Mouse (Mus musculus): ENCODE results near the gene Neu4. TPM values are rescaled to one million over a fixed set of nuclear protein-coding genes. Genes with fewer than 3 reads are reported as not detected.
"Not testable (repeated sequence)": the region's sequence is repeated elsewhere in the genome, so short reads cannot be mapped to it uniquely, and the experiment has no call there.

Neu4 gene
- total RNA-seq (2021): 10 to 100 TPM; 22.6 to 25.3 TPM
- long read RNA-seq, experiment 1, full-length matches to known transcripts: 17 of 29 reads
- long read RNA-seq, experiment 1, partial matches to known transcripts: 6 of 29 reads
- long read RNA-seq, experiment 1, other reads (novel, unspliced or antisense): 6 of 29 reads
- long read RNA-seq, experiment 2, full-length matches to known transcripts: 18 of 30 reads
- long read RNA-seq, experiment 2, partial matches to known transcripts: 7 of 30 reads
- long read RNA-seq, experiment 2, other reads (novel, unspliced or antisense): 5 of 30 reads

DNA sequence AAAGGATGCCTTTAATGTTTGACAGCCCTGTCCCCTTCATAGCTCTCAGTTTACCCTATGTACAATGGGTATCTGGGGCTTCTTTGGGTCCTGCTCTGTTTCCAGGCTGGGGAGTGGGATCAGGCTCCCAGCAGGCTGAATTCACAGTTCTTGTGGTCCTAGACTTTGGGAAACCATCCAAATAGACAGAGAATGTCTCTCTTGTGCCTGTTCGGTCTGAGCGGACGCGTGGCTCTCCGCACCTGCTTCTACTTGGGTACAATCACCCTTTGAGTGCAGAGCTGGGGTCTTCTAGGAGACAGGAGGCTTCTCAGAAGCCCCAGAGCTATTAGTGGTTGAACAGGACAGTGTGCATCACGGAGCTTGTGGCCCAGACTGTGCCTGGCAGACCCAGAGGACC is at the start of gene Neu4:
Gene Neu4 (plus strand): TSS at position 301 of the 400 bp plus-strand sequence.
- DNase-seq (ENCODE audit: low spot score in 2 of 2): peak in 1 of 2 experiments; percentile 38

DNA sequence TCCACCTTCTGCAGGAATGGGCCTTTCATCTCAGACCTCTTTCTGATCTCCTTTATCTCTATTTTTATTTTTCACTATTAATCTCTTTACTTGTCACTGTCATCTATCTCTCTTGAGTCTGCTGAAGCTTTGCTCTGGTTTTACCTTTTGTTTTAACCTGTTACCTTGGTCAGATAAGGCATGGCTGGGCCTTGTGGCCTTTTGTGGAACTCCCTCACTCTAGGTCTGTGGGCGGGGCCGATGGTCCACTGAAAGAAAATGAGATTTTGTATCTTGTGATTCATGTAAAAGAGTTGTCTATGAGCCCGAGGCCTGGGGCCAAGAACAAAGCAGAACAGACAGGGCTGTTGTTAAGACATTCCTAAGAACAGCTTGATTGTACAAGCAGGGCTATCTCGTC is 49.5 kb upstream of the Neu4 start:
- not testable (repeated sequence) for DNase-seq (ENCODE audit: low spot score in 2 of 2)

GRCm38 (mm10) chr1:93975764-93976163 is 44.5 kb upstream of the Neu4 start:
- not testable (repeated sequence) for DNase-seq (ENCODE audit: low spot score in 2 of 2)

DNA sequence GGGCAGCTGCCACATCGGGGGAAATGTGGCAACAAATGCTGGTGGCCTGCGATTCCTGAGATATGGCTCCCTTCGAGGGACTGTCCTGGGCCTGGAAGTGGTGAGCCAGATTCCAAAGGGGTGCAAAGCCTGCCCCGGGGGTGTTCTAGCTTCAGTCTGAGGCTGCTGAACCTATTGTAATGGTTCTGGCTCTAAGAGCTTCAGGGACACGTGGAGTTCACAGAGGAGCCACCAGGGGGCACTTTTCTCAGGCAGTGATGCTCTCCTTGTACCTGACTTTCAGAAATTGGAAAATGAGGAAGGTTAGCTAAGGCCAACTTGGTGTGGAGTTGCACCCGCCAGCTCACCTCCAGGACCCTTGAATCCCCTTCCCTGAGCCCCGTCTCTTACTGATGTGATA is 42.0 kb upstream of the Neu4 start:
- not testable (repeated sequence) for DNase-seq (ENCODE audit: low spot score in 2 of 2)

GRCm38 (mm10) chr1:93980932-93981331 is 39.3 kb upstream of the Neu4 start:
- not testable (repeated sequence) for DNase-seq (ENCODE audit: low spot score in 2 of 2)

DNA sequence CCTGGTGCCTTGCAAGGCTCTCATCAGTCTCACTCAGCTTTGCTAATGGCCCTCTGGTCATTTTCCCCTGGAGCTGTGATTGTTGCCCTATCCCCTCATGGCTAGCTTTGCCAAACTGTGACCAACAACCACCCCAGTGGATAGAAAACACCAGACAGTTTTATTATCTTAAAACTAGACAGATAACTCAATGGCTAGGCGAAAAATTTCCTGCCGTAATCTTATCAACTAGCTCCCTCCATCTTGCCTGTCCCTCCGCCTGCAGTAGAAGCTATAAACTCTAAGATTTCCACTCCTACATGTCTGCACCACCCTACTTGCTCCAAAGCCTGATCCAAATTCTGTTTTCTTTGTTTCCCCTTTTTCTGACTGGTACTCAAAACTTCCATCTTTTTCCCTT is 34.1 kb upstream of the Neu4 start:
- no peak for DNase-seq (ENCODE audit: low spot score in 2 of 2)

DNA sequence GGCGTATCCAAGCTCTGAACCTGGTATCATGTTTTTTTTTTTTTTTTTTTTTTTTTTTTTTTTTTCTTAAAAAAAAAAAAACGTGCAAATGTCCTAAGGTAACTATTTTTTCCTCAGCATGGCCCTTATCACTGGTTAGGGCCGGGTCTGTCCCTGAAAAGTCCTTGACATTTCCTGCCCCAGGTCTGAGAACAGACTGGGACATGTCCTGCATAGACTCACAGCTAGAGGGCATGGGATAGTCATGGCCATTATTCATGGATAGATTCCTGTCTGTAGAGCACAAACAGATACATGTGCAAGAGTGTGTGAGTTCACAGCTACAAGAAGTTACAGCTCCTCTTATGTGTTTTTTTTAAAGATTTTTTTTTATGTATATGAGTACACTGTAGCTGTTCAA is 31.5 kb upstream of the Neu4 start:
- DNase-seq (ENCODE audit: low spot score in 2 of 2): no peak

DNA sequence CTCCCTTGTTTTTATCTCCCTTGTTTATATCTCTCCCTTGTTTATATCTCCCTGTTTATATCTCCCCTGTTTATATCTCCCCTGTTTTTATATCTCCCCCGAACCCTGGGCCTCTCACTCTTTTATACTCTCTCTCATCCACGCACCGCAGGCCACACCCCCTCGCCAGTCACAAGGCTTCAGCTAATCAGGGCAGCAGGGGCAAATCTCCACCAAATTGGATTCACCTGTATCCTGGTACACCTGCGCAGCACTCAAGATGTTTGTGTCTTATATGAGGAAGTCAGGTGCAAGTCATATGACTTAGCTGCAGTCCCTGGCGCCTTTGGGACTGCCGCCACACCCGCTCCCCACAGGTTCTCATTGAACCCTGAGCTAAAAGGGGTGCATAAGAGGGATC is 30.0 kb upstream of the Neu4 start, which contains the start of gene Gal3st2c:
Gene Gal3st2c (plus strand): TSS at position 301 of the 400 bp plus-strand sequence.
- not testable (repeated sequence) for DNase-seq (ENCODE audit: low spot score in 2 of 2)

DNA sequence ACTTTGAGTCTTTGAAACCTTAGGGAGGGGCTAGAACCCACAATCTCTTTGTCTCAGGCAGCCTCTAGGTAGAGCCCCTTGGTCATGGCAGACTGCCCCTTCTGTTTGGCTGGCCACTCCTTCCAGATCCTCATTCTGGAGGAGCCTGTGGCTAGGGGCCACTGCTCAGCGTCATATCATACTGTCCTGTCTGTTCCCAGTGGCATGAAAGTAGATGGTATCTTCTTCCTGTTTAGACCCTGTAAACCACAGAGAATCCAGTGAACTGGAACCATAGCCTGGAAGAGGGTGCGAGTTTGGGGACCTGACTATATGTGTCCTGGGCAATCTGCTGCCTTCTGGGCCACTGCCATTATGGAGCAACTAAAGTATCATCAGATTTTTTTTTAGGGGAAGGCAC is 29.2 kb upstream of the Neu4 start:
- not testable (repeated sequence) for DNase-seq (ENCODE audit: low spot score in 2 of 2)

- DNase-seq (ENCODE audit: low spot score in 2 of 2): not testable (repeated sequence)
These were observed 28.8 kb upstream of the Neu4 start for GRCm38 (mm10) chr1:93991491-93991890.

DNA sequence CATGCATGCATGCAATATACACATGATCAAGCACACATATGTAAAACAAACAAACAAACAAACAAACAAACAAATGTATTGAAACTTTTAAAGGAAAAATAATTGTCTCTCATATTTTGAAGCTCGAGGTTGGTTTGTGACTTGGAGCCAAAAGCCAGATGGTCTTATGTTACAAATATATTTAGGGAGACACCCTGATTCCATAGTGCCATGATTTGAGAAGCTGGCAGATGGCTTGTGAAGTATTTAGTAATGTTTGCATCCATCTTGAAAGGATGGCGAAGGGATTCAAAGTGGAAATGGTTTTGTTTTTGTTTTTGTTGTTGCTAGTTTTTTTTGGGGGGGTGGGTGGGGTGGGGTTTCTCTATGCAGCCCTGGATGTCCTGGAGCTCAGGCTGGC is 19.2 kb upstream of the Neu4 start:
- DNase-seq (ENCODE audit: low spot score in 2 of 2): no peak

DNA sequence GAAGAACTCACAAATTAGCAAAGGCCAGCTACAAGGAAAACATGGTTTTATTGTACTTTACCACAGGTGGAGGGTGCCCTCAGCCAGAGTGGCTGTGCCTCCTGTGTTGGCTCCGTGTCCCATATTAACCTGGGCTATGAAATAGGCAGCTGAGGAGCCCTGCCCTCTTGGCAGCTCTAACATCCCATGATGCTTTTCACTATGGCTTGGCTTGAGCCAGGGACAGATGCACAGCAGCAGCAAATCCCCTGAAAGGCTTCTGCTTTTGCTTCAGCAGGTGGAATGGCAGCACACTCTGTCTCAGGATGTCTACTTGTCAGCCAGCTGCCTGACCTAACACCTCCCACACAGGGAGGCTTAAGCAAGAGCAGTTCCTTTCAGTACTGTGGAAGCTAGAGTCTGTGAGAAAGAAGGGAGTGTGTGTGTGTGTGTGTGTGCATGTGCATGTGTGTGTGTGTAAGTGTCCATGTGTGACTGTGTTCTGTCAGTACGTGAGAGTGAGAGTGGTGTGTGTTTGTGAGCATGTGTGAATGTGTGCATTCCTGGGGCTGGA is 14.2 kb upstream of the Neu4 start:
- not testable (repeated sequence) for DNase-seq (ENCODE audit: low spot score in 2 of 2)

DNA sequence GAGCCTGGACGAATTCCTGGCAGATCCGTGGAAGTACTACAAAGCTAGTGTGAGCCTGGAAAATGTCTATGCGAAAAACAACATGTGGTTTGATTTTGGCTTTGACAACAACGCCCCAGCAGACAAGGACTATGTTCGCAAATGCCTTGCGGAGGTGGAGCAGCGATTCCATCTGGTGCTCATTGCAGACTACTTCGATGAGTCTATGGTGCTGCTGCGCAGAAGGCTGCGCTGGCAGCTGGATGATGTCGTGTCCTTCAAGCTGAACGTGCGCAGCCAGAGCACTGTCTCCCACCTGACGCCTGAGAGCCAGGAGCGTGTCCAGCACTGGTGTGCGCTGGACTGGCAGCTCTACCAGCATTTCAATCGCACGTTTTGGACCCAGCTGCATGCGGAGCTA is 11.4 kb upstream of the Neu4 start:
- DNase-seq (ENCODE audit: low spot score in 2 of 2): peak; percentile 63 to 84

GRCm38 (mm10) chr1:94011643-94012042 is 8.6 kb upstream of the Neu4 start:
- no peak for DNase-seq (ENCODE audit: low spot score in 2 of 2)

DNA sequence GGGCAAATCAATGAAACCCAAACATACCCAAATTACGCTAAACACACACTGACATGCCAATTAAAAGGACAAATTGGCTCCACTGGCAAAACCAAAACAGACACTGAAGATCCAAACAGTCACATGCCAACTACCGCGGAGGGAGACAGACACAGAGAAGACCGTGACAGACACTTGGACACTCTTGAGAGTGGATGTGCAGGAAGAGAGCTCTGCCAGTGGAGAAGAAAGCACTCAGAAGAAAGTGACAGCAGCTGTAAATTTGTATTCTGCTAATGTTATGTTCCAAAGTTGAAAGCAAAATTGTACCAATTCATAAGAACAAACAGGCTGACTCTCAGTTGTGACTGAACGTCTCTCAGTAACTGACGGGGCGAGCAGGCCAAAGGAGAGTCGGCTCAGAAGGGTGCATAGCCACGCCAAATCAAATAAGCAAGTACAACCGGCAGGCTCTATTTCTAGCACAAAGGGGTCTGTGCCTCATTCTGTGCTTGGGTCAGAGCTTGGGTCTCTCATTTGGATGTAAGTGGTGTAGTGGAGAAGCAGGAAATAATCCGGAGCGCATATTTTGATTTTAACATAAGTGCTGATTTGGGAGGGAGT is 7.4 kb downstream of the Neu4 start:
- peak; percentile 34 to 42 for DNase-seq (ENCODE audit: low spot score in 2 of 2)

GRCm38 (mm10) chr1:94028741-94029140 is 8.5 kb downstream of the Neu4 start:
- DNase-seq (ENCODE audit: low spot score in 2 of 2): no peak

DNA sequence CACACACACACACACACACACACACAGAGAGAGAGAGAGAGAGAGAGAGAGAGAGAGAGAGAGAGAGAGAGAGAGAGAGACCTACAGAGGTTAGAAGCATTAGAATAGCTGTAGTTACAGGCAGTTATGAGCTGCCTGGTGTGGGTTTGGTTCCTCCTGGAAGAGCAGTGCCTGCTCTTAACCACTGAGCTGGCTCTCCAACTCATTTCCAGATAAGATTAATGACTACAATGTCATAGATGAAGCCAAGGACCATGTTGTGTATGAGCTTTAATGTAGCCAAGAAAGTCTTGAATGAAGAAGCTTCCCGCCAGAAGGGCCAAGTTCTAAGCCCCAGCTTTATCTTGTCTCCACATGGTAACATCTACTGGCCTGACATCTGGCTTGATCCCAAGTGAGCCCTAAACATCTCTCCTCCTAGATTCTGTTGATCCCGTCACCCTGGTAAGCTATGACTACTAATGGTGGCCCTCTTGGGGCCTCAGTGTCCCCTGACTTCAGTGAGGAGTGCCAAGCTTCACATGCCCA is 12.9 kb downstream of the Neu4 start:
- no peak for DNase-seq (ENCODE audit: low spot score in 2 of 2)

GRCm38 (mm10) chr1:94034984-94035743 is 14.9 kb downstream of the Neu4 start:
- peak; percentile 82 to 90 for DNase-seq (ENCODE audit: low spot score in 2 of 2)

GRCm38 (mm10) chr1:94040391-94040790 is 20.1 kb downstream of the Neu4 start:
- no peak for DNase-seq (ENCODE audit: low spot score in 2 of 2)

GRCm38 (mm10) chr1:94045559-94045958 is 25.3 kb downstream of the Neu4 start:
- no peak for DNase-seq (ENCODE audit: low spot score in 2 of 2)

- DNase-seq (ENCODE audit: low spot score in 2 of 2): no peak
These were observed 26.3 kb downstream of the Neu4 start for GRCm38 (mm10) chr1:94046544-94046943.
